Mouse (Mus musculus) cerebellum, adult 2 months (tissue): Measurements from ENCODE around the gene Nek9.

Source experiments
- CTCF ChIP-seq: fragments of 200-500 bp; IDR thresholded peaks from 2 replicates; pipeline ENCODE4 v1.5.1; 2011; ENCODE audit warnings: low read depth, mild to moderate bottlenecking, control low read depth, low read length, moderate library complexity, borderline replicate concordance; ENCODE audit not compliant: insufficient read depth
- POLR2A ChIP-seq: fragments of 200-500 bp; IDR thresholded peaks from 2 replicates; pipeline ENCODE4 v1.6.1; 2011; ENCODE audit warnings: low read length, control low read depth, borderline replicate concordance; ENCODE audit not compliant: insufficient read depth

GRCm38 (mm10) chr12:85257008-85257639, 82.0 kb downstream of the Nek9 start:
- TF ChIP-seq CTCF (no peak), POLR2A (no peak)
